Mouse (Mus musculus) kidney, postnatal 4 days (tissue): ENCODE results near the gene Snx6.
"Not testable (repeated sequence)": the region's sequence is repeated elsewhere in the genome, so short reads cannot be mapped to it uniquely, and the experiment has no call there.

Experiments used
- DNase-seq, 2 experiments: peaks; one replicate each; pipeline ENCODE4 v3.0.0; 2021; ENCODE audit warnings: mixed read lengths in 2 of 2

Gene Snx6

DNA sequence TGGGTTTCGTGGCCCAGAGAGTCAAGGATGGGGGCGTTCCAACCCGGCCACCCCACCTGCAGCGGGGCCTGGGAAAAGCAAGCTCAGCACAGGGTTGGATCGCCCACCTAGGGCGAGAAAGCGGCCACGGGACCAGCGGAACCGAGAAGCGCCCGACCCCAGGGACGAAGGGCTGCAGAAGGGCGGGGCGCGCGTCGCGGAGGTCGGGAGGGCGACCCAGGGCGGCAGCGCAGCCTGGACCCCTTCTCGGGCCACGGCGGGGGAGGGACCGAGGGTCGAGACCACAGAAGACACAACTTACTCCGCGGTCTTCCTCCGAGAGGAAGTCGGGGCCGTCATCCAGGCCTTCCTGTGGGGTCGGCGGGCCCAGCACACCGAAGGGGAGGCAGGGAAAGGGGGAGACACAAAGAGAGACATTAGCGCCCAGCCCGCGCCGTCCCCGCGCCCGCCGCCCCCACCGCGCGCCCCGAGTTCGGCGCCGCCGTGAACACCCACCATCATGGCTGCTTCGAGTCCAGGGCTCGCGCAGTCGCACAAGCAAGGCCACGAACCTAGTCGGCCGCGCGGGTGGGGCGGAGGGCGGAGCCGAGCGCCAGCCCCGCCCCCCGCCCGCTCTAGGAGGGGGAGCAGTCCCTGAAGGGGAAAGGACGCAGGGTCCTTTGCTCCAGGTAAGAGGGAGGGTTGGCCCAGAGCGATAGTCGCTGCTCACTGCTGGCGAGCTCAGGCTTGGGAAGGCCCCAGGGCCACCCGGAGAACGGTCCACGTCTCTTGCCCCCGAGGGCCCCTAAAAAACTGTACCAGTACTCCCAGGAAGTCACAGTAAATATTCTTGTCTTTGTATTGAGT lies at the start of gene Snx6:
Snx6 (minus strand) TSS at position 551 of the 846 bp plus-strand sequence.
- peak; percentile 90 to 95 for DNase-seq

DNA sequence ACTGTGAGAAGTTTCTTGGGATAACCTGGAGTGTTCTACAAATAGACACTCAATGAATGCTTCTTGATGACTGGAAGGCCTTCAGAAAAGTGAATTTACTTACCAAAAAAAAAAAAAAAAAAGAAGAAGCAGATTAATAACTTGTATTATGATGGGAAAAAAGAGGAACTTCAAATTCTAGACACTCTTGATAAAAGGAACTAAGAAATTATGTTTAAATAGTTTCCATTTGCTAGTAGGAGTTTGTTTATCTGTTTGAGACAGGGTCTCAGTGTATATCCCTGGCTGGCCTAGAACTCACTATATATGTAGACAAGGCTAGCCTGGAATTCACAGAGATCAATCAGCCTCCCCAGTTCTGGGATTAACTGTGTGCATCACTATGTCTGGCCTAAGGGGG lies 48.9 kb upstream of the Snx6 start:
- no peak for DNase-seq

DNA sequence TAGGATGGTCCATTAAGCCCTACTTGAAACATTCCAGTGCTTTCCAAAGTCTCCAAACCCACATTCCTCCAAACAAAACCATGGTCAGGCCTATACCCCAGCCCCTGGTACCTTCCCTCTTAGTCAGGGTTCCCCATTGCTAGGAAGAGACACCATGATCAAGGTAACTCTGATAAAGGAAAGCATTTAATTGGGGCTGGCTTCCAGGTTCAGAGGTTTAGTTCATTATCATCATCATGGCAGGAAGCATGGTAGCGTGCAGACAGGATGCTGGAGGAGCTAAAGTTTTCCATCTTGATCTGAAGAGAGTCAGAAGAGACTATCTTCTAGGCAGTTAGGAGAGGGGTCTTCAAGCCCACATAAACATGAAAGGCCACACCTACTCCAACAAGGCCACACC lies 46.1 kb upstream of the Snx6 start:
- no peak for DNase-seq

DNA sequence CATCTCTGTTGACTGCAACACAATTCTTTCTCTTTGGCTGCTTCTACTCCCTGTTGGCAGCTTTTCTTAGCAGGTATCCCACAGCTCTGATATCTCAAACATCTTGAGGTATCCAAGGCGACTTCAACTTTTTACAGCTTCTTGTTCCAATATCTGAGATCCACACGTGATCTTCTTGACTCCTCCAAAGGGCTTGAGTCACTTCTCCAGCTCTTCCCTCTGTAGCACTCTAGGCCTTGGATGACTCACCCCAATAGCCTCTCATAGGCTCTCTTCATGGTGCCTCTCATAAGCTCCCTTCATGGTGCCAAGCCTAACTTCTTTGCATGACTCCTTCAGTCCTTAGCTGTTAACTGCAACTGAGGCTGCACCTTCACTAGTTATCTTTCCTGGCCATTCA lies 44.3 kb upstream of the Snx6 start:
- DNase-seq = no peak

DNA sequence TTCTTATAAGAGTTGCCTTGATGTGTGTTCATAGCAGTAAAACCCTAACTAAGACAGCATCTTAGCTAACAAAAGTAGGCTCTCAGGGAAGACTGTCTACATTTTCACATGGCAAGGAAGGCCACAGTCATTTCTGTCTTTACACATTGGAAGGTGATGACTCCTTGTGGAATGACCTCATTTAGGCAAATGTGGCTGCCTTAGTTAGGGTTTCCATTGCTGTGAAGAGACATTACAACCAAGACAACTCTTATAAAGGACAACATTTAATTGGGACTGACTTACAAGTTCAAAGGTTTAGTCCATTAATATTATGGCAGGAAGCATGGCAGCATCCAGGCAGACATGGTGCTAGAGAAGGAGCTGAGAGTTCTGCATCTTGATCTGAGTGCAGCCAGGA lies 43.4 kb upstream of the Snx6 start:
- no peak for DNase-seq

DNA sequence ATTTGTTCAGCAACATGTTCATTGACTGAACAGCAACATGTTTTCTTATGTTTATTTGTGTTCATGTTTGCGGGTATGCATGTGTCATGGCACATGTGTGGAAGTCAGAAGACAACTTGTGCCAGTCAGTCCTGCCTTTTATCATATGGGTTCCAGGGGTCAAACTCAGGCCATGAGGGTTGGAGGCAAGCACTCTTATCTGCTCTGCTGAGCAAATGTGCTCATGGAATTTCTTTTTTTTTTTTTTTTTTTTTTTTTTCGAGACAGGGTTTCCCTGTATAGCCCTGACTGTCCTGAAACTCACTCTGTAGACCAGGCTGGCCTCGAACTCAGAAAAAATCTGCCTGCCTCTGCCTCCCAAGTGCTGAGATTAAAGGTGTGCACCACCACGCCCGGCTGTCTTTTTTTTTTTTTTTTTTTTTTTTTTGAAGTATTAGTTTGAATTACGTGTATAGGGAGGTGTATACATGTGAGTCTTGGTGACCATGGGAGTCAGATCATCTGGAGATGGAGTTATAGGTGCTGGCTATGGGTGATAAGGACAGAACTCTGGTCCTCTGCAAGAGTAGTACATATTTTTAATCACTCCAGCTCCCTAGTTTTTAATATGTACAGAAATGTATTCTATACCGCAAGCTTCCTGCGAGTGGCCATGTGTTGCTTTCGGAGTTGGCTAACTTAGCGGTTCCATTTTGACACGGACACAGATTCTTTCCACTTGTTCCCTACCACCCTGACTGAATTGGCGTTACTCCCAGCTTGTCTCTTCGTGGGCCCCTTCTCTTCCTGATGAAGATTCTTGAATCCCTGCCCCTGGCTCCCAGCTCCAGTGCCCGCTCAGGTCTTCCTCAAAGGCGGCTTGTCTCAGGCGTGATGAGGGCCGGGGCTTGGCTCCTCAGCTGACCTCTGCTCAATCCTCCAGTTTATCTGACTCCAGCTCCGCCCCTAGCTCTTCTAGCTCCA lies 40.4 kb upstream of the Snx6 start:
- no peak for DNase-seq

DNA sequence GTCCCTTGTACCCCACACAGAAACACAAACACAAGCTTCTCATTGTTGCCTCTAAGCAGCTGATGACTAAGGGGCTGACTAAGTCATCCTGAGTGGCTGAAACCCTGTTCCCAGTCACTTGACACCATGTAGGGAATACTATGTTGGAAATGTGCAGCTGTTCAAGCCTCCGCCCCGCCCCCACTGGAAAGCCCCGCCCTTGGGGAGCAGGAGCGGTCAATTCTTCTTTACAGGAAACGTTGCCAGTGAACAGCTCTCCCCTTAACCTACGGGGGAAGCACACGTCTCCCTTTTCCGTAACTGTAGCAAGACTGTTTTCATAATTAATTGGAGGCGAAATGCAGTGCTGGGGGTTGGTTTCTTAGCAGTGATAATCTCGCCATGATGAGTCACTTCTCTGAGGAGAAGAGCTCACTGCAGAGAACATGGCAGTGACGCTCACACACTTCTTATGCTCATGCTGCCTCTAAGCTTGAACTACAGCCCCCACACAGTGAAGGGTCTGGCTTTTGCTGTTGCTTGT lies 39.5 kb upstream of the Snx6 start:
- DNase-seq = peak; percentile 90 to 93

DNA sequence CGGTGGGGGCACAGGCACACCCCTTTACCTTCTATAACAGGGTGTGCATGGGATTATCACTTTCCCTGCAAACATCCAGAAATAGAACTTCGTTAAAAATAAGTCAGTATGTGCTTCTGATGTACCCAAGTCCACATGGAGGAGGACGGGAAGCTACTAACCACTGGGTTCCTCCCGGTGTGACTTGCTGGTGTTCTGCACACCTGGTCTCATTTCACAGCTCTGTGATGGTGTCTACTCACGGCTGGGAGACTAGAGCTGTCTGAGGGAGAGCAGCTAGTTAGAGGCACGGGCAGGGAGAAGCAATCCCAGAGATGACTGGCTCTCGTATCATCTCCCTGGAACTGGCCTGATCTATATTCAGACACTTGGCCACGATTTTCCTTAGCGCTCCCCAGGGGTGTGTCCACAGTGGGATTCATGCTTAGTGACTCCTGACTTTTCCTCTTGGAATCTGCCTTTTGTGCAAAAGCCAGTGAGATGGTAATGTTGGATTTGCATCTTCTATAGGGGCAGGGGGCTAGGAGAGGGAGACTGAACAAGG lies 38.4 kb upstream of the Snx6 start:
- no peak for DNase-seq

DNA sequence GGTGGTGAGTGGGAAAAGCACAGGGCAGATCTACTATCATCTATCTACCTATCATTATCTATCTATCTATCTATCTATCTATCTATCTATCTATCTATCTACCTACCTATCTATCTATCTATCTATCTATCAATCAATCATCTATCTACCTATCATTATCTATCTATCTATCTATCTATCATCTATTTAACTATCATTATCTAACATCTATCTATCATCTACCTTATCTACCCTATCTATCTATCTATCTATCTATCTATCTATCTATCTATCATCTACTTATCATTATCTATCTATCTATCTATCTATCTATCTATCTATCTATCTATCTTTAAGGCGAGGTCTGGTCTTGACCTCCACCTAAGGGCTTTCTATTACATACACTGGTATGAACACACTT lies 36.4 kb upstream of the Snx6 start:
- DNase-seq = not testable (repeated sequence)

DNA sequence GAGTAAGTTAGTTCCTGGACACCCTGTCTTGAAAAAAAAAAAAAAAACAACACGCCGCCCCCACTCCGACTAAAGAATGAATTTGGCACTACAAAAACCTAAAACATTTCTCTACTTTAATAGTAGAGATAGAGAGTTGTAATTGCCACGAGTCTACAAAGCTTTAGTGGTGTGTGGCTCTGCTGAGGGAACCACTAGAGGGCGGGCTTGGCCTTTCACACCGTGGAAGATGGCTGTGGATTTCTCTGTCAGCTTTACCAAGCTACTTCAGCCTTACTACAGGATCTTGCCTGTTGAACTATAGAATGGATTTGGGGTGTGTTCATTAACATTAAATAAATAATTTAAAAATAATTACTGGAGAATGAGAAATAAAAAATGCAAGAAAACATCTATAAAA lies 35.1 kb upstream of the Snx6 start:
- DNase-seq = peak; percentile 87 to 90

DNA sequence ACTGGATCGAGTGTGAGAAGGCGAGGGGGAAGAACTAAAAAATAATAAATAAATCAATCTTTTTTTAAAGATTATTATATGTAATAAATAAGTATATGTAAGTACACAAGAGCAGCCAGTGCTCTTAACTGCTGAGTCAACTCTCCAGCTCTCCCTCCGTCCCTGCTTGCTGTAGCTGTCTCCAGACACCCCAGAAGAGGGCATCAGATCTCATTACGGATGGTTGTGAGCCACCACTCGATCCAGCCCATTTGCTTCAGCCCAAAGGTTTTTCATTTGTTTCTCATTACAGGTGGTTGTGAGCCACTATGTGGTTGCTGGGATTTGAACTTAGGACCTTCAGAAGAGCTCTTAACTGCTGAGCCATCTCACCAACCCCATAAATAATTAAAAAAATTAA lies 34.4 kb upstream of the Snx6 start:
- no peak for DNase-seq

DNA sequence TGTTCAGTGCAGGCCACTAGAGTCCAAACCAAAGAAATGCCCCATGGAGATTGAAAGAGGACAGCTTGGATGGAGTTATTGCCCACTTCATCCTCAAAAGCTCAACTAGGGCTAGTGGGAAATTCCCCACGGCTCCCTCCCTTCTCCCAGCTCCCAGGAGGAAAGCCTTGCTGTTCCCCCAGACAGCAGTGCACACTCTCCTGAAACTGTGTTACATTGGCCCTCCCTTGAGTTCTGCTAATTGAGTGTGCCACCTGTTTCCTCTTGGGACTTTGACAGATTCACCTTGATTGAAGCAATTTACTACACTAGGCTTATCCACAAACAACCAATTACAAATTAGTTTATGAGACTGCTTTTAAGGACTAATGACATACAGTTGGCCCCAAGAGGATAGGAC lies 32.5 kb upstream of the Snx6 start:
- no peak for DNase-seq

DNA sequence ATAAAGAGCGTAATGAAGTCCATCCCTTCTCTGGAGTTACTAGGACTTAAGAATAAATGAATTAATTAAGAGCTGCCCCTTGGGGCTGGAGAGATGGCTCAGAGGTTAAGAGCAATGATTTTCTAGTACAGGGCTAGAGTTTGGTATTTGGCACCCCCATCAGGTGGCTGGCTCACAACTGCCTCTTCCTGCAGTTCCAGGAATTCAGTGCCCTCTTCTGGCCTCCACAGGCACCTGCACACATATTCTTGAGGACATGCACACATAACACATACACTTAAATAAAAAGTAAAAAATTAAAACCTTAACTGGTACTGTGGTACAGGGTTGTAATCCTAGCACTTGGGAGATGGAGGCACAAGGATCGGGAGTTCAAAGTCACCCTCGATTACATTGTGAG lies 29.7 kb upstream of the Snx6 start:
- no peak for DNase-seq

DNA sequence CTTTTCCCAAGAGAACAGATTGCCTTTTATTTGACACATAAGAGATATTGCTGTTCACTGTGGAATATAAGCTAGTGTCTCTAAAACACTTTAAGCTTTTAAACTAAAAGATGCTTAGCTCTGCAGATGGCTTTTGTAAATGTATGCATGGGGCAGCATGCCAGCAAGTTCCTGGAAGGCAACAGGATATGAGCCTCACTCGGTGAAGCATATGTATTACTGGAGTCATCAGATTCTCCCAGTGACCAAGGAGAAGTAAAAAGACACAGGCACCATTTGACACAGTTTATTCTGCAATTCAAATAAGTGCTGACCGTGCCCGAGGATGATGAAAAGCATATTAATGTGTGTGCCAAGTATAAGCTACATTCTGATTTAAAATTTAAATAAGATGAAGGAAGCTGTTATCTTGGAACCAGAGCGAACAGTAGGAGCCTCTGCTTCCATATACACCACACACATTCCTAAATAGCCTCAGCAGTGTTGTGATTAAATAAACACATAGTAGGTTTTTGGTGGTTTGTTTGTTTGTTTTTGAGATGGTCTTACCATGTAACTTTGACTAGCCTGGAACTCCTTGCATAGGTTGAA lies 27.4 kb upstream of the Snx6 start:
- peak; percentile 57 to 61 for DNase-seq

DNA sequence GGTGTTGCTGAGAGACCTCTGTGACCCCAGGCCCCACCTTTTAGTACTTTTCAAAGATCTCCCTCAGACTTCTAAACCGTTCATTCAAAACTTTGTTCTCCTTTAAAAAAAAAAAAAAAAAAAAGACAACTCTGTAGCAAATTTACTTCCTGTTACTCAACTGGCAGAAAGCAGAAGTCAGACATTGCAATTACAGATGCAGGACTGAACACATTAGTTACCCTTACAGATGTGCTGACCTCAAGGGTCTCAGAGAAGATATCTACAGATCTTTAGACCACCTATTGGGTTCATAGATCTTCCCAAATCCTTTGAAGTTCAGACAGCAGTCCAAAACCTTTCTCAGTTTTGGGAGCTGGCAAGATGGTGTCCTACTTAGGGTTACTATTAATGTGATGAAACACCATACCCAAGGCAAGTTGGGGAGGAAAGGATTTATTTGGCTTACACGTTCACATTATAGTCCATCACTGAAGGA lies 25.2 kb upstream of the Snx6 start:
- DNase-seq = no peak

DNA sequence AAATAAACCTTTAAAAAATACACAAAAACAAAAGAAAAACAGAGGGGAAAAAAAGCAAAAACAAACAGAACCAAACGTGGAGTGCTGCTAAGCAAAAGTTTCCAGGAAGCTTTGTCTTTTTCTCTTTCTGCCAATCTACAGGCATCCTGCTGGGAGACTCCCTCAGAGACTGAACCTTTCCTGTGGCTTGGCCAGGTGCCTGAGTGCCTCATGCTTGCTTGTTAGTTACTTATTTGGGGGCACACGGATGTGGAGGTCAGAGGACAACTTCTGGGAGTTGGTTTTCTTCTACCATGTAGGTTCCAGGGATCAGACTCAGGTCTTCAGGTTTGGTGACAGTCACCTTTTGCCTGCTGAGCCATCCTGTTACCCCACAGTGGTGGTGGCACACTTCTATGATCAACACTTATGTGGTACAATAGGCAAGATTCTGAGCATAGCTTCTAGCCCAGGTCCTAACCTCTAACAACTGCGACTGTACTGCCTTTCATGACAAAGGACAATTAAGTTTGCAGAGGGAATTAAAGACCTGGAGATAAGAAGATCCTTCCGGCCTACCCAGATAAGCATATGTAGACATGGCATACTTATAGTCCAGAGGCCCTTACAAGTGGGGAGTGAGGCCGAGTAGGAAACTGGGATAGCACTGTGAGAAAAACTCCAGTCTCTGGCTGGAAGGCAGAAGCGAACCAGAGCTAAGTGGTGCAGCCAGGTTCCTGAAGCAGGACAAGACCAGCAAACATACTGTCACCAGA lies 23.9 kb upstream of the Snx6 start:
- peak; percentile 37 to 56 for DNase-seq

DNA sequence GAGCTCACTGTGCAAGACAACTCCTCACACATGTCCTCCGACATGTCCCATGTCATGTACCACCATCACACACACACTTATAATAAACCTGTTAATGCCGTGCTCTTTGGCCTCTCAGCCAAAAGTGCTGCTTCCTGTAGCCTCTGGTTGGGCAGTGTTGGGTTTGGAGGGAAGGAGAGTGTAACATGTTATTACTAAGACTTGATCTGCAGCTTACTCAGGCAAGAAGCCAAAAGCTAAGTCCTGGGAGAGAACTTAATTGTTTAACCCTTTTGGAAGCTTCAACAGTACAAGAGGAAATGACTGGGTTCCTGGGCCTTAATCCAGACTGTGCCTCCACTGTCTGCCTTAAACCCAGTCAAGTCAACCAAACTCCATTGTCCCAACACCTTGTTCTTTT lies 14.6 kb upstream of the Snx6 start:
- no peak for DNase-seq

DNA sequence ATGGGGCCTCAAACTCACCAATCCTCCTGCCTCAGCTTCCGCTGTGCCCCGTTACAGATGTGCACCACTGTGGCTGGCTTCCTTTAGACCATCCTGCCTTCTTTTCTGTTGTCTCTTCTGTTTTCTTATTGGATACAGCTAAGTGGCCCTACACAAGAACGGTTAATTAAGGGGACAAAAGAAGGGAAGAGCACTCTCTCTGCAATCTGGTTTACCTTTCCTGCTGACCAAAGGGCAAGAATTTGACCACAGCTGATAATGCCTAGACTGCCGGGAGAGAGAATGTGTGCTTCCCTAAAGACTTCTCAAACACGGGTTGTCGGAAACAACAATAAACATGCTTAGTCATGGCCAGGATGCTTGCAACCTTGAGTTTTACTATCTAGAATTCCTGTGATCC lies 12.0 kb upstream of the Snx6 start:
- no peak for DNase-seq

DNA sequence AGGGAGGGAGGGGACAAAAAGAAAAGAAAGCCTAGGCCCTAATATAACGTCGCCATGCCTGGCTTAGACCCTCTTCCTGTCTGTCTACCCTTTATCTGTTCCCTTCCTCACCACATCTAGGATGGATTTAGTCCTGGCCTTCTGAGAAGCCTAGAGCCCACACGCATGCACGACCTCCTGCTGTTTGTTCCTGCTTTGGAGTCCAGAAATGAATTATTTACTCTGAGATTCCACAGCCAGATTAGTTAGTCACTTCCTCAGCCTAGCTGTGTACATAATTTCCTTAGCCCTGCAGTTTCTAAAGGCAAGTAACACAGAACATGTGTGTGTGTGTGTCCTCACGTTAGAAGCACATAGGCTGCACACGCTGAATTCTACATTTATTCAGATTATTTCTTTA lies 10.6 kb upstream of the Snx6 start:
- peak in 1 of 2 experiments; percentile 15 for DNase-seq

DNA sequence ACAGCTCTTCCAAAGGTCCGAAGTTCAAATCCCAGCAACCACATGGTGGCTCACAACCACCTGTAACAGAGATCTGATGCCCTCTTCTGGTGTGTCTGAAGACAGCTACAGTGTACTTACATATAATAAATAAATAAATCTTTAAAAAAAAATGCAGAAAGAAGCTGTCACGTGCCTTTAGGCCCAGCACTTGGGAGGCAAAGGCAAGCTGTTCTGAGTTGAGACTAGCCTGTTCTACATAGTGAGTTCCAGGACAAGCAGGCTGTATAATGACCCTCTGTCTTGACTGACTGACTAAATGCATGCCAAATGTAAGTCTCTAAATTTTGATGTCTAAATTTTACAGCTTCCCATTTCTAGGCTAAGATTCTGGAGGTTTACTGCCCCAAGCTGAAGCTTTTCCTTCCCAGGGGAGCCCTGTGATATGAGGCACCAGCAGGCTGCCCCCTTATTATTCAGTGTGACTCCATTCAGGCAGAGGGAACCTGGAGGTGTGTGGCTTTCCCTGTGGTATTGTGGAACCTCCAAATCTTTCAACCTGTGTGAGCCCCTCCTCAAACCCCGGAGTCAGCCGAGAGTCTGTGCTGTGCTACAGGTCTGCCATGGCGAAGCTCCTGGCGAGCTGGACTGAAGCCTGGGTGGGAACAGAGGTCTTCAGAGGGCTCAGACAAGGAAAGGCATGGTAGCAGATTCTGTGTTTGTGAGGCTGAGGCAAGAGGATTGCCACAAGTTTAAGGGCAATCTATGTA lies 9.9 kb upstream of the Snx6 start:
- no peak for DNase-seq

DNA sequence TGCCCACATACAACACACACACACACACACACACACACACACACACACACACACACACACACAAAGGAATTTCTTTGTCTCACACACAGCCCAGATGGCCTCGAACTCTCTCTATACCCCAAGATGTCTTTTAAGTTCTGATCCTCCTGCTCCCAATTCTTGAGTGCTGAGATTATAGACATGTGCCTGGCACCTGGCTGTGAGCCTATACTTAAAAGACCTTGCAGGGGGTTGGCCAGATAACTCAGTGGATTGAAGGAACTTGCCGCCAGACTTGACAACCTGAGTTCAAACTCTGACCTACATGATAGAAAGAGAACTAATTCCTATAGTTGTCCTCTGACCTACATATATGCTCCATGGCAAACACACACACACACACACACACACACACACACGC lies 8.0 kb upstream of the Snx6 start:
- DNase-seq = no peak
